Mouse (Mus musculus) heart, postnatal 10 days (tissue): ENCODE measurements around the gene Tnnt1. TPM values are rescaled to one million over a fixed set of nuclear protein-coding genes. Genes with fewer than 3 reads are reported as not detected.
A peak's percentile ranks its signal among the peaks of the same experiment; 100 is the strongest.

Experiments used
- DNase-seq, 2 experiments: peaks; one replicate each; pipeline ENCODE4 v3.0.0; 2021
- intact Hi-C: fragments of 180-260 bp; cut with DNase I; formaldehyde crosslinking; loops from one replicate; pipeline ENCODE4 v1.15.1; 2025
- total RNA-seq, 2 experiments: library from RNA; stranded (reverse); gene quantifications; 2 replicates each; pipeline ENCODE4 v1.2.3; 2021

Tnnt1 gene
- total RNA-seq, 2 experiments from 2014 or later = 36.1 to 38.1 TPM

GRCm38 (mm10) chr7:4523205-4524130 lies 7.3 kb upstream of the Tnnt1 start:
- intact Hi-C loops = loop anchor here (10.0 kb wide), 1 partner anchor 229 kb away; no protein-coding TSS in a partner anchor
- DNase-seq = peak in 1 of 2 experiments; percentile 61

- intact Hi-C loops = loop anchor here (10.0 kb wide), 1 partner anchor 227 kb away; no protein-coding TSS in a partner anchor
- peak; percentile 80 to 81 for DNase-seq
Measured at GRCm38 (mm10) chr7:4522292-4522691, 6.1 kb upstream of the Tnnt1 start.

- peak; percentile 76 to 77 for DNase-seq
- intact Hi-C loops = loop anchor here (10.0 kb wide), 1 partner anchor 227 kb away; no protein-coding TSS in a partner anchor
Measured at GRCm38 (mm10) chr7:4521231-4522003, 5.2 kb upstream of the Tnnt1 start.

- intact Hi-C loops = no loop called here
- no peak for DNase-seq
Measured at GRCm38 (mm10) chr7:4518487-4518886, 2.3 kb upstream of the Tnnt1 start.

- intact Hi-C loops = no loop called here
- peak; percentile 47 to 57 for DNase-seq
Measured at GRCm38 (mm10) chr7:4515853-4516252, 329 bp downstream of the Tnnt1 start.

- DNase-seq = peak; percentile 60 to 70
- intact Hi-C loops = loop anchor here (5.0 kb wide), 1 partner anchor 377 kb away; the partner anchor contains the start of gene Leng8
Measured at GRCm38 (mm10) chr7:4513829-4514712, 2.1 kb downstream of the Tnnt1 start.

GRCm38 (mm10) chr7:4513236-4513635 lies 2.9 kb downstream of the Tnnt1 start:
- DNase-seq = peak; percentile 63 to 74
- intact Hi-C loops = loop anchor here (5.0 kb wide), 1 partner anchor 376 kb away; the partner anchor contains the start of gene Leng8

GRCm38 (mm10) chr7:4511489-4512224 lies 4.5 kb downstream of the Tnnt1 start:
- peak; percentile 63 to 65 for DNase-seq
- intact Hi-C loops = loop anchor here (5.0 kb wide), 1 partner anchor 374 kb away; the partner anchor contains the start of gene Leng8

GRCm38 (mm10) chr7:4509863-4510608 lies 6.1 kb downstream of the Tnnt1 start:
- peak; percentile 93 to 95 for DNase-seq
- intact Hi-C loops = loop anchor here (5.0 kb wide), 1 partner anchor 373 kb away; the partner anchor contains the start of gene Leng8

GRCm38 (mm10) chr7:4508739-4509116 lies 7.5 kb downstream of the Tnnt1 start:
- DNase-seq = no peak
- intact Hi-C loops = no loop called here

- intact Hi-C loops = no loop called here
- no peak for DNase-seq
Measured at GRCm38 (mm10) chr7:4508062-4508738, 8.0 kb downstream of the Tnnt1 start.

- intact Hi-C loops = no loop called here
- no peak for DNase-seq
Measured at GRCm38 (mm10) chr7:4507220-4507619, 9.0 kb downstream of the Tnnt1 start.

- intact Hi-C loops = no loop called here
Measured at GRCm38 (mm10) chr7:4504646-4505435, 11.3 kb downstream of the Tnnt1 start.

GRCm38 (mm10) chr7:4503858-4504257 lies 12.3 kb downstream of the Tnnt1 start:
- intact Hi-C loops = no loop called here
- no peak for DNase-seq

More at GRCm38 (mm10) chr7:4504646-4505435, 11.3 kb downstream of the Tnnt1 start:
- no peak for DNase-seq

GRCm38 (mm10) chr7:4503100-4503499 lies 13.1 kb downstream of the Tnnt1 start:
- intact Hi-C loops = no loop called here

GRCm38 (mm10) chr7:4502421-4503090 lies 13.6 kb downstream of the Tnnt1 start:
- DNase-seq = no peak
- intact Hi-C loops = no loop called here

More at GRCm38 (mm10) chr7:4503100-4503499, 13.1 kb downstream of the Tnnt1 start:
- no peak for DNase-seq
